1 mouse cellular context compared by ENCODE assay signal in the genomic region with DNA sequence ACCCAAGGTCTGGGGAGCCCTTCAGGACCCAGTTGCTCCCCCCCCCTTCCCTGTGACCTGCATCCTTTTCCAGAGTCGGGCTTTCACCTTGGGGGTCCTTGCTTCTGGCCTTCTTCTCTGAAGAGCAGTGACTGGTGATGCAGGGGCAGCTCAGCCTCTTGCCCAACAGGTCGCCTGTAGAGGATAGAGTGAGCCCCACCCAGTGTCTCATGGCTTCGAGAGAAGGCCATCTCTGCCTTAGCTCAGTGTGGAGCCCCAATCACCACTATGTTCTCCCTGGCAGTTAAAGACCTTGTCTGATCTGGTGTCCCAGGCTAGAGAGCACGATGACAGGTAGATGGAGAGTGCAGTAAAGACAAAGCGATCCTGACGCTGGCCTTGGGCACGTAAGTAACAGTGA.
A peak's percentile ranks its signal among the peaks of the same experiment; 100 is the strongest.
TF ChIP-seq lines count a peak whose summit lies in the region.

No protein-coding gene starts in this region.

TF ChIP-seq in MEL, 35 proteins besides CTCF, POLR2A, EP300 and RAD21:
- TF ChIP-seq POLR2AphosphoS2 (IDR thresholded peaks at IDR 0.05; ENCODE audit: low read length) (no peak; the same call in 1 of the 2 replicates), NELFE (IDR thresholded peaks at IDR 0.05; ENCODE audit: low read depth, low read length) (peak; percentile 17; the same call in 1 of the 2 replicates), MYC (IDR thresholded peaks at IDR 0.05; ENCODE audit: low read depth, low read length) (0 out of 2 replicates have a peak, but pooled peaks have one; percentile 3), MAZ (IDR thresholded peaks at IDR 0.05; ENCODE audit: low read depth, low read length) (no peak)
